Mouse (Mus musculus) heart, postnatal 0 days (tissue): ENCODE results near the gene Zfp597.

Experiments
- CTCF ChIP-seq: IDR thresholded peaks from 2 replicates; pipeline ENCODE4 v1.5.1; 2016; ENCODE audit warnings: antibody characterized with exemption, control low read depth, low read depth
- EP300 ChIP-seq: IDR thresholded peaks from 2 replicates; pipeline ENCODE4 v1.6.1; 2016; ENCODE audit warnings: antibody characterized with exemption, low read depth

GRCm38 (mm10) chr16:3842989-3843388 is 41.4 kb downstream of the Zfp597 start:
- TF ChIP-seq CTCF (no peak), EP300 (no peak)
